Mouse (Mus musculus) regulatory T cell (primary cell): ENCODE measurements around the gene Atp5d.

Source experiments
- in situ Hi-C: fragments of 300-600 bp; cut with MboI, MseI; formaldehyde crosslinking; loops from one replicate; pipeline ENCODE4 v1.15.1; 2025; ENCODE audit warnings: high pct_unique_total_duplicates

Gene Atp5d

GRCm38 (mm10) chr10:80139975-80140665 lies 1.7 kb downstream of the Atp5d start:
- in situ Hi-C loops = loop anchor here (5.0 kb wide), 1 partner anchor 153 kb away; the partner anchor contains the start of gene Cnn2

GRCm38 (mm10) chr10:80140666-80141035 lies 2.2 kb downstream of the Atp5d start, which contains the start of gene Cbarp:
Cbarp (minus strand) TSS chr10:80140835.
- in situ Hi-C loops = loop anchor here (5.0 kb wide), 1 partner anchor 153 kb away; the partner anchor contains the start of gene Cnn2

- in situ Hi-C loops = loop anchor here (5.0 kb wide), 1 partner anchor 154 kb away; the partner anchor contains the start of gene Cnn2
Observed at GRCm38 (mm10) chr10:80141243-80141642, 2.8 kb downstream of the Atp5d start.

GRCm38 (mm10) chr10:80141786-80142529 lies 3.5 kb downstream of the Atp5d start:
- in situ Hi-C loops = loop anchor here (5.0 kb wide), 1 partner anchor 155 kb away; the partner anchor contains the start of gene Cnn2

- in situ Hi-C loops = loop anchor here (5.0 kb wide), 1 partner anchor 155 kb away; the partner anchor contains the start of gene Cnn2
Observed at GRCm38 (mm10) chr10:80142530-80142925, 4.1 kb downstream of the Atp5d start.

- in situ Hi-C loops = loop anchor here (5.0 kb wide), 1 partner anchor 156 kb away; the partner anchor contains the start of gene Cnn2
Observed at GRCm38 (mm10) chr10:80143664-80144063, 5.2 kb downstream of the Atp5d start.

- in situ Hi-C loops = loop anchor here (5.0 kb wide), 1 partner anchor 157 kb away; the partner anchor contains the start of gene Cnn2
Observed at GRCm38 (mm10) chr10:80144159-80144558, 5.7 kb downstream of the Atp5d start.

- in situ Hi-C loops = loop anchor here (5.0 kb wide), 1 partner anchor 158 kb away; the partner anchor contains the start of gene Cnn2
Observed at GRCm38 (mm10) chr10:80144864-80145838, 6.7 kb downstream of the Atp5d start.

GRCm38 (mm10) chr10:80145896-80146295 lies 7.5 kb downstream of the Atp5d start:
- in situ Hi-C loops = no loop called here

- in situ Hi-C loops = no loop called here
Observed at GRCm38 (mm10) chr10:80146568-80147011, 8.2 kb downstream of the Atp5d start.

- in situ Hi-C loops = no loop called here
Observed at GRCm38 (mm10) chr10:80147146-80147718, 8.8 kb downstream of the Atp5d start.

- in situ Hi-C loops = no loop called here
Observed at GRCm38 (mm10) chr10:80147719-80148601, 9.5 kb downstream of the Atp5d start, which contains the start of gene Midn. Midn (plus strand) TSS chr10:80148272.

GRCm38 (mm10) chr10:80148610-80149290 lies 10.3 kb downstream of the Atp5d start:
- in situ Hi-C loops = no loop called here

- in situ Hi-C loops = no loop called here
Observed at GRCm38 (mm10) chr10:80149291-80150225, 11.1 kb downstream of the Atp5d start.

- in situ Hi-C loops = no loop called here
Observed at GRCm38 (mm10) chr10:80150226-80151210, 12.1 kb downstream of the Atp5d start.

- in situ Hi-C loops = no loop called here
Observed at GRCm38 (mm10) chr10:80151211-80152034, 13.0 kb downstream of the Atp5d start.
